Mouse (Mus musculus) liver, embryonic 14.5 days (tissue): ENCODE measurements around the gene Elp5. TPM values are rescaled to one million over a fixed set of nuclear protein-coding genes. Genes with fewer than 3 reads are reported as not detected.

Source experiments
- ATAC-seq: fragments of 200-750 bp; cut with Nextera tagmentation; 2 replicates; pipeline ENCODE4 v1.8.0; 2017; ENCODE audit warnings: moderate number of reproducible peaks, mild to moderate bottlenecking, moderate library complexity; ENCODE audit not compliant: insufficient read depth
- DNase-seq, 3 experiments: peaks; one replicate each; pipeline ENCODE4 v3.0.0-alpha.2; 2012 to 2013; ENCODE audit warnings: low read depth in 3 of 3, low spot score in 3 of 3
- H3K27ac ChIP-seq: fragments of 300-500 bp; sonication (generic); 2 replicates; pipeline ENCODE4 v1.5.1; 2014; ENCODE audit warnings: moderate library complexity, mild to moderate bottlenecking, control low read depth, inconsistent platforms
- H3K27me3 ChIP-seq: fragments of 300-500 bp; sonication (generic); 2 replicates; pipeline ENCODE4 v1.6.1; 2014; ENCODE audit warnings: mild to moderate bottlenecking, low read length, moderate library complexity; ENCODE audit not compliant: control insufficient read depth, insufficient read depth
- H3K36me3 ChIP-seq: fragments of 300-500 bp; sonication (generic); replicated peaks from 2 replicates; pipeline ENCODE4 v1.6.1; 2014; ENCODE audit warnings: low read depth; ENCODE audit not compliant: control insufficient read depth, insufficient read depth
- H3K4me1 ChIP-seq, 2 experiments: fragments of 200-500 bp in 1 of 2; fragments of 300-500 bp in 1 of 2; sonication (generic) in 1 of 2; replicated peaks; 2 replicates each; pipeline ENCODE4 v1.6.1; 2012 to 2014; ENCODE audit warnings: antibody characterized with exemption in 1 of 2, inconsistent platforms in 1 of 2, low read length in 1 of 2; ENCODE audit not compliant: control insufficient read depth in 2 of 2, insufficient read depth in 2 of 2
- H3K4me2 ChIP-seq: fragments of 300-500 bp; sonication (generic); 2 replicates; pipeline ENCODE4 v1.6.1; 2014; ENCODE audit warnings: low read depth, mild to moderate bottlenecking, control low read depth, moderate library complexity
- H3K4me3 ChIP-seq, 2 experiments: fragments of 200-500 bp in 1 of 2; fragments of 300-500 bp in 1 of 2; sonication (generic) in 1 of 2; 2 replicates each; pipeline ENCODE4 v1.5.1; 2012 to 2014; ENCODE audit warnings: low read depth in 2 of 2, low read length in 2 of 2, mild to moderate bottlenecking in 2 of 2, control low read depth in 1 of 2, inconsistent platforms in 1 of 2, moderate library complexity in 1 of 2; ENCODE audit not compliant: insufficient read depth in 1 of 2
- H3K9ac ChIP-seq: fragments of 300-500 bp; sonication (generic); replicated peaks from 2 replicates; pipeline ENCODE4 v1.6.1; 2014; ENCODE audit warnings: mild to moderate bottlenecking, control low read depth, moderate library complexity
- H3K9me3 ChIP-seq: fragments of 300-500 bp; sonication (generic); 2 replicates; pipeline ENCODE4 v1.6.1; 2016; ENCODE audit warnings: low read length, mixed read lengths; ENCODE audit not compliant: control insufficient read depth
- CTCF ChIP-seq: IDR thresholded peaks from 2 replicates; pipeline ENCODE4 v1.5.1; 2016; ENCODE audit warnings: antibody characterized with exemption, low read depth, control low read depth
- EP300 ChIP-seq: IDR thresholded peaks from 2 replicates; pipeline ENCODE4 v1.6.1; 2016; ENCODE audit warnings: antibody characterized with exemption, low read depth
- WGBS: fragments of 180-500 bp; shearing (Covaris S2); extraction: QIAGEN DNeasy Blood & Tissue Kit; methylation state at CpG from one replicate; pipeline ENCODE4 v1.1.7; 2014; ENCODE audit not compliant: insufficient replicate concordance; 5-methylcytosine and 5-hydroxymethylcytosine counted together
- polyA plus RNA-seq, 2 experiments: library from polyadenylated mRNA; depleted of rRNA in 1 of 2; stranded (reverse) in 1 of 2; unstranded in 1 of 2; fragments of >200 nt; fragmentation: Nextera tagmentation in 1 of 2; extraction: Ambion mirVana in 1 of 2; gene quantifications; 2 replicates each; pipeline versions ENCODE4 v1.2.1 to v1.2.3; 2012 to 2014

The Elp5 gene
- polyA plus RNA-seq, 2 experiments, result 44.0 to 70.2 TPM

- peak overlapping the region; percentile 61 for H3K4me2 ChIP-seq
- ATAC-seq (no peak), DNase-seq (no peak)
- H3K4me3 ChIP-seq, result peak overlapping the region in 1 of 2 experiments; percentile 73; a peak in 2 of 4 replicates
- H3K36me3 ChIP-seq, result peaks cover 10% of the 10 kb centered on the region
- H3K4me1 ChIP-seq, result peaks cover 8 to 13% of the 10 kb centered on the region in 2 experiments
- no peaks in the 10 kb centered on the region for H3K9me3 ChIP-seq
- 54% methylated on average over 6 of the region's 6 CpGs for WGBS
- H3K27ac ChIP-seq, result no peak overlapping the region
- no peak for TF ChIP-seq EP300
- TF ChIP-seq CTCF, result no peak
- no peak overlapping the region for H3K9ac ChIP-seq
- H3K27me3 ChIP-seq, result no peaks in the 10 kb centered on the region
Measured at GRCm38 (mm10) chr11:70015677-70016076, 33.4 kb upstream of the Elp5 start.

- peak within 1 kb of the TSS; percentile 14 for H3K27ac ChIP-seq
- TF ChIP-seq EP300, result no peak
- peak; percentile 62 for TF ChIP-seq CTCF
- H3K4me3 ChIP-seq, result peak within 1 kb of the TSS; percentile 73 to 79
- H3K9ac ChIP-seq, result peak within 1 kb of the TSS; percentile 88
- ATAC-seq, result peak; percentile 89
- DNase-seq, result peak; percentile 71 to 83 (median 78)
- no peaks in the 10 kb centered on the region for H3K27me3 ChIP-seq
- H3K9me3 ChIP-seq, result no peaks in the 10 kb centered on the region
- peak within 1 kb of the TSS; percentile 61 for H3K4me2 ChIP-seq
- under 1% methylated on average over 35 of the region's 35 CpGs for WGBS
- H3K4me1 ChIP-seq, result peaks cover 8 to 9% of the 10 kb centered on the region in 2 experiments
- H3K36me3 ChIP-seq, result peaks cover 10% of the 10 kb centered on the region
Measured at GRCm38 (mm10) chr11:70014880-70015558, 32.7 kb upstream of the Elp5 start, which contains the start of gene Acadvl. Gene Acadvl (minus strand): TSS chr11:70015411.

DNA sequence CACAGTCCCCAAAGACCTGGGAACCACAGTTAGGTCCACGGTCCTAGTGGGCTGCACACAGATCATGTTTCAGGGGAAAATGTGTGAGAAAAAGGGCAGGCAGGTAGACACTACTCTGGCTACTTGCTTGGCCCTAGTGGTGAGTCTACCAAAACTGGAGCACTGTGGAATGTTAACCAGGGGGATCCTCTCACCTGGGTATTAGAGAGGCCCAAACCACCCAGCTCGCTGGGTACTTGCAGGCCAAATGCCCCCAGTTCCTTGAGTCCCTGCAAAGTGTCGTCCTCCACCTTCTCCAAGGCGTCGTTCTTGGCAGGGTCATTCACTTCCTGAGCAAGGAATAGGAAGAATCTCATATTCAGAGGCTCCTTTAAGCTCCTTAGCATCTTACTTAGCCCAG is 31.7 kb upstream of the Elp5 start:
- H3K9ac ChIP-seq, result no peak overlapping the region

GRCm38 (mm10) chr11:70013408-70013807 is 31.1 kb upstream of the Elp5 start:
- WGBS, result 73% methylated on average over 3 of the region's 3 CpGs
- H3K9me3 ChIP-seq, result no peaks in the 10 kb centered on the region
- H3K4me1 ChIP-seq, result peaks cover 8 to 9% of the 10 kb centered on the region in 2 experiments
- no peaks in the 10 kb centered on the region for H3K27me3 ChIP-seq
- TF ChIP-seq CTCF (no peak), EP300 (no peak)
- H3K27ac ChIP-seq, result no peak overlapping the region
- no peak for ATAC-seq
- H3K9ac ChIP-seq, result no peak overlapping the region
- H3K4me3 ChIP-seq, result no peak overlapping the region
- DNase-seq, result no peak
- H3K36me3 ChIP-seq, result peaks cover 21% of the 10 kb centered on the region
- H3K4me2 ChIP-seq, result no peak overlapping the region

More for the DNA sequence above, 31.7 kb upstream of the Elp5 start:
- peak overlapping the region; percentile 61 for H3K4me2 ChIP-seq
- no peak for ATAC-seq
- H3K27me3 ChIP-seq, result no peaks in the 10 kb centered on the region
- H3K4me1 ChIP-seq, result peaks cover 8 to 9% of the 10 kb centered on the region in 2 experiments
- 62% methylated on average over 5 of the region's 5 CpGs for WGBS
- H3K27ac ChIP-seq, result no peak overlapping the region
- H3K36me3 ChIP-seq, result peaks cover 16% of the 10 kb centered on the region
- no peak overlapping the region for H3K4me3 ChIP-seq
- no peak for DNase-seq
- no peaks in the 10 kb centered on the region for H3K9me3 ChIP-seq
- no peak for TF ChIP-seq EP300
- TF ChIP-seq CTCF, result no peak

GRCm38 (mm10) chr11:70012931-70013330 is 30.6 kb upstream of the Elp5 start:
- no peak overlapping the region for H3K4me3 ChIP-seq
- no peaks in the 10 kb centered on the region for H3K27me3 ChIP-seq
- peaks cover 21% of the 10 kb centered on the region for H3K36me3 ChIP-seq
- ATAC-seq (no peak), DNase-seq (no peak)
- no peak overlapping the region for H3K9ac ChIP-seq
- TF ChIP-seq CTCF (no peak), EP300 (no peak)
- H3K4me2 ChIP-seq, result no peak overlapping the region
- 80% methylated on average over 9 of the region's 9 CpGs for WGBS
- H3K4me1 ChIP-seq, result peaks cover 7 to 8% of the 10 kb centered on the region in 2 experiments; a peak in 3 of 4 replicates
- no peak overlapping the region for H3K27ac ChIP-seq
- no peaks in the 10 kb centered on the region for H3K9me3 ChIP-seq
